Mouse (Mus musculus) liver (tissue): Measurements from ENCODE around the gene Rreb1.

Experiments
- DNase-seq: peaks from one replicate; pipeline ENCODE4 v3.0.0-alpha.2; 2020; ENCODE audit warnings: mixed read lengths

Rreb1 gene

DNA sequence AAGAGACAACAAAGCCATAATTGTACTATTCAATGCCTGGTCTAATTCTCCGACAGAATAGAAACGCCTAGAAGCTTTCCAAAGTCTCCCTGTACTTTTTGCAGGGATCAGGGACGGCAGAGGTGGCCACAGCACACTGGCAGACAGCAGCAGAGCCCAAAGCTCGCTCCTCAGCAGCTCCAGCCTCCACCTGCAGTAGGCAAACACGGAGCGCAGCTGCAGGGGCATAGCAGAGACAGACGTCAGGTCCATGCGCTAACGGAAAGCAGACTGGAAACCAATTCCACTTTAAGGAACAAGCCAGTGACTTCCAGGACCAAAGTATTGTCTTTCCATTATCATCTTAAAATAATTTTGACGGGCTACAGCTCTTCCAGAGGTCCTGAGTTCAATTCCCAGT is 208.0 kb downstream of the Rreb1 start:
- no peak for DNase-seq

GRCm38 (mm10) chr13:37989701-37990100 is 211.5 kb downstream of the Rreb1 start:
- no peak for DNase-seq

DNA sequence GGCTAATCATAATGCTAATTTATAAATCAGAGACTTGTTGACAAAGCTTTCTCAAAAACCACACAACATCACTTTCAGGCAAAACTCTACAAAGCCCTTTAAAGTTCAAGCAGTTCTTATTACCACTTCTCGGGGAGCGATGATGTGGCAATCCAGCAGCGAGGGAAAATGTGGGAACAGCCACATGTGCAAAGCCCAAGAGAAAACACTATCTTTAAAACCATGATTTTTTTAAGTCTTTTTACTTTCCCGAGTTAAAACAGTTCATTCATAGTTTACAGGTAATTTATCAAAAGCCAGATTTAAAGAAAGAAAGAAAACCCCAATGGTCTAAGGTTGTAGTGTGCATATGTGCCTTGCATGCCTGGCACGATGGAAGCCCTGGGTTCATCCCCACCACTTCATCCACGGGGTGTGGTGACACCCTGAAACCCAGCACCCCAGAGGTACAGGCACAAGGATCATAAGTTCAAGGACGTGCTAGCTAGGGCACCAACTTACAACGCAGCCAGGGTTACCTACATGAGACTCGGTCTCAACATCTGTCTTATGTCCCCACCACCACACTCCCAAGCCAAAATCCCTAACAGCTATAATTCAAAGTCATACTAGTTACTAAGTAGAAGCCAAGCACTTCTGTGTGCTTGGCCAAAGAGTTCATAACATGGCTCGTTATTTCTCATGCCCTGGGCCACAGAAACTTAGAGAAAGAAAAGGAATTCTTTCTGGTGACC is 214.6 kb downstream of the Rreb1 start:
- peak; percentile 41 for DNase-seq

DNA sequence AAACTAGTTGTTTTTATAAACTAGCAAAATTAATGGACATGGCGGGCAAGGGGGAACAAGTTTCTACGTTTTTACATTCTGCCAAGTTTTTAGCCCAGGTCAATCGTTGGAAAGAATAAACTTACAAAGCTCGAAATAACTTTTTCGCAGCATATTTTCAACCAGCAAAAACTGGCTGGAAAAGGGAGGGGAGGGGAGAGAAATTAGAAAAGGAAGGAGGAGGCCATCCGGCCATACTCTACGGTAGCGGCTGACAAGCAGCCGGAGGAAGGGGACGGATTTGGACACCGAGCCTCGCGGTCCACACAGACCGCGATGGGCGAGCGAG is 215.1 kb downstream of the Rreb1 start:
- DNase-seq: no peak

- DNase-seq: peak; percentile 98
These were observed 215.7 kb downstream of the Rreb1 start, which contains the start of gene Ssr1 for GRCm38 (mm10) chr13:37993704-37994404. TSS of gene Ssr1 (minus strand) at chr13:37994217.

- DNase-seq: no peak
These were observed 216.2 kb downstream of the Rreb1 start for GRCm38 (mm10) chr13:37994405-37994749.

DNA sequence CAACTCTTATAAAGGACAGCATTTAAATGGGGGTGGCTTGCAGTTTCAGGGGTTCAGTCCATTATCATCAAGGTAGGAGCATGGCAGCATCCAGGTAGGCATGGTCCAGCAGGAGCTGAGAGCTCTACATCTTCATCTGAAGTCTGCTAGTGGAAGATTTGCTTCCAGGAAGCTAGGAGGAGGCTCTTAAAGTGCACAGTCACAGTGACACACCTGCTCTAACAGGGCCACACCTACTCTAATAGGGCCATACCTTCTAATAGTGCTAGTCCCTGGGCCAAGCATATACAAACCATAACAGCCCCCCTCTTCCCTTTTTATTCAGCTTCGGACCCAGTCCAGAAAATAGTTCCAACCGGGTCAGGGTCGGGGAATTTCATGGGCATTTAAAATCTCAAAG is 221.5 kb downstream of the Rreb1 start:
- DNase-seq: peak; percentile 53
